ENCODE assay signal across 9 mouse cellular contexts in the genomic region with DNA sequence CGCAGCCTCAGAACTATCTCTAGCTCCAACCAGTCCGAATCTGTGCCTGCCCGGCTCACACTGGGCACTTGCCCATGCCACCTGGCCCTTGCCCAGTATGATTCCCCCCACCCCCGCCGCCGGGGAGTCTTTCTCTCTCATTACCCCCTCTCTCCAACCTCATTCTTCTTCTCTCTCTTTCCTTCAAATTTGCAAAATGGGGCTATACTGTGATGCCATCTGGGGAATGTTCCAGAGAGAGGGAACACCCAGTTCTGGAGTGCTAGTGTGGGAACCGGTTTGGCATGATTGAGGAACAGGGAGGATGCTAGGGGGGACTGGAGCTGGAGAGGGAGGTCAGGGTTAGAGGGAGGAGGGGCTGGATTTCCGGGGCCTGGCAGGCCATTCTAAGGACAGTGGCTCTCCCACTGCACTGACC.
DNase-seq lines count a peak whose midpoint lies in the region; ATAC-seq lines count a peak whose summit lies in the region.
"Had no signal": no experiment of that assay in that cellular context is flagged by ENCODE, and none has a peak within 500 bp of the region (broad histone marks: within the 10 kb centered on the region; RNA-seq: fewer than 3 reads in every experiment).

No protein-coding gene starts in this region.

- 68% methylated on average over 8 of the region's 8 CpGs for WGBS in hindbrain, embryonic 13.5 days
- WGBS in hindbrain, embryonic 10.5 days, result 64% methylated on average over 8 of the region's 8 CpGs

- H3K27me3 ChIP-seq in hindbrain, embryonic 13.5 days, result peaks cover 52% of the 10 kb centered on the region
- peaks cover 63% of the 10 kb centered on the region for H3K27me3 ChIP-seq in hindbrain, embryonic 10.5 days (ENCODE audit: insufficient read depth, poor library complexity, severe bottlenecking)

- ATAC-seq in hindbrain, embryonic 13.5 days (ENCODE audit: low FRiP score), result no peak
- no peak for ATAC-seq in inflammation-experienced regulatory T-cells, adult 6 months
- ATAC-seq: intestine, embryonic 15.5 days had no signal

- no peaks in the 10 kb centered on the region for H3K9me3 ChIP-seq in hindbrain, embryonic 13.5 days
- no peaks in the 10 kb centered on the region for H3K9me3 ChIP-seq in hindbrain, embryonic 10.5 days
- H3K9me3 ChIP-seq: intestine, embryonic 15.5 days had no signal

- peaks cover 41% of the 10 kb centered on the region for H3K4me1 ChIP-seq in hindbrain, embryonic 13.5 days (replicated peaks)
- H3K4me1 ChIP-seq in hindbrain, embryonic 10.5 days (replicated peaks), result peaks cover 27% of the 10 kb centered on the region

- intact Hi-C loops in left cerebral cortex, postnatal 14 days (cut with DNase I), result loop anchor here (5.0 kb wide), 1 partner anchor 91 kb away; no protein-coding TSS in a partner anchor
- intact Hi-C loops in heart, postnatal 25 days (cut with DNase I), result no loop called here

- no peak for DNase-seq in hindbrain, embryonic 10.5 days (ENCODE audit: low spot score)
- peak; percentile 76 for DNase-seq in brain, adult 2 months (ENCODE audit: low read depth, low spot score)
- DNase-seq in layer of hippocampus, adult 18-20 months (ENCODE audit: low spot score in 2 of 2), result peak; percentile 50 to 84
- DNase-seq in left cerebral cortex, postnatal 14 days (ENCODE audit: low spot score in 2 of 2), result peak; percentile 66 to 79
- DNase-seq in heart, postnatal 25 days (ENCODE audit: low spot score), result no peak
- DNase-seq: gastrocnemius, postnatal 36 days had no signal

- no peak overlapping the region for H3K9ac ChIP-seq in hindbrain, embryonic 13.5 days
- H3K9ac ChIP-seq: intestine, embryonic 15.5 days had no signal

- no peaks in the 10 kb centered on the region for H3K36me3 ChIP-seq in hindbrain, embryonic 13.5 days
- H3K36me3 ChIP-seq in hindbrain, embryonic 10.5 days, result no peaks in the 10 kb centered on the region
- H3K36me3 ChIP-seq: intestine, embryonic 15.5 days had no signal

- peak overlapping the region; percentile 30; the same call in 1 of the 2 replicates for H3K27ac ChIP-seq in hindbrain, embryonic 13.5 days
- no peak overlapping the region for H3K27ac ChIP-seq in hindbrain, embryonic 10.5 days
- H3K27ac ChIP-seq: intestine, embryonic 15.5 days had no signal

- no peak overlapping the region for H3K4me3 ChIP-seq in hindbrain, embryonic 13.5 days
- no peak overlapping the region for H3K4me3 ChIP-seq in hindbrain, embryonic 10.5 days
- H3K4me3 ChIP-seq: intestine, embryonic 15.5 days had no signal

- no peak overlapping the region for H3K4me2 ChIP-seq in hindbrain, embryonic 13.5 days
- H3K4me2 ChIP-seq: intestine, embryonic 15.5 days had no signal

Comparison
In these comparisons a context has a peak if more than half of its experiments do, and no peak if none do; other contexts are left out.
1. DNase-seq: peak in brain, adult 2 months (single experiment), layer of hippocampus, adult 18-20 months (2 of 2) and left cerebral cortex, postnatal 14 days (2 of 2); none in hindbrain, embryonic 10.5 days (single experiment) and heart, postnatal 25 days (single experiment).